Mouse (Mus musculus): ENCODE measurements around the gene Ccl7.
A peak's percentile ranks its signal among the peaks of the same experiment; 100 is the strongest.

Ccl7 gene

DNA sequence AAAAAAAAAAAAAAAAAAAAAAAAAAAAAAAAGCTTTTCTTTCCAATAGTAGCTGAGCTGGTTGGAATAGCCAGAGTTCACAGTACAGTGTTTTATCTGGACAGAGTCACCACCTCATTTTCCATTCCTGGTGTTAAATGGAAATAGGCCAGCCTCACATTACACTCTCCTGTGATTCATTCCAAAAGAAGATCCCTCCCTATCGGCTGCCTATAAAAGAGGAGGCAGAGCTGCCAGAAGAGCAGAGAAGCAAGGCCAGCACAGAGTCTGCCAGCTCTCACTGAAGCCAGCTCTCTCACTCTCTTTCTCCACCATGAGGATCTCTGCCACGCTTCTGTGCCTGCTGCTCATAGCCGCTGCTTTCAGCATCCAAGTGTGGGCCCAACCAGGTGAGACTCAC is at the start of gene Ccl7:
Ccl7 (plus strand) TSS at position 242 of the 400 bp plus-strand sequence.
- DNase-seq: no peak

DNA sequence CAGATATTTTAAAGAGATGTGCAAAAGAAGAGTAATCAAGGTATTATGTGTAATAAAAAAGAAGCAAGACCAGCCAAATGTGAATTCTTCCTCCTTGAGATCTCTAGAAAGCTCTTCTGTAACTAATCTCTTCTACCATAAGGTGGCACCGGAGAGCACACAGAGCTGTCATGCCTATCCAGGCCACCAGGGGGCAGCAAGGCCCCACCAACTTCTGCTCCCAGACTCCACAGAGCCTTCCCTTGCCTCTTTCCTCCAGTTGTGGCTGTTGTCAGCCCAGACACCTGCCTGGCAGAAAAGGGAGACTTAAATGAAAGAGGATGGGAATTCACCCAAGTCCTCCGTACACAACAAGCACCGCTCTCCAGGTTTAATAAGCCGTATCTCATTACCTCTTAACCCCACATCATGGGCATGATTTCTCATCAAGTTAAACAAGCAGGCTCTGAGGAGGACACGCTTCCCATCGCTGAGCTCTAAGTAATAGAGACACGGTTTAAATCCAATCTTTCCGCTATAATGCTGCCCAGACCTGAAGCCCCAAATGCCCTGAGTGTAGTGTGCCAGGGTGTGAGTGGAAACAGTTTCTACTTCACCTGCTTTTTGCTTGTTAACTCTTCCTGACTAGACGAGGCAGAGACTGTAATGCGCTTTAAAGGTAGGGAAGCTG is 49.2 kb upstream of the Ccl7 start:
- peak; percentile 71 for DNase-seq

DNA sequence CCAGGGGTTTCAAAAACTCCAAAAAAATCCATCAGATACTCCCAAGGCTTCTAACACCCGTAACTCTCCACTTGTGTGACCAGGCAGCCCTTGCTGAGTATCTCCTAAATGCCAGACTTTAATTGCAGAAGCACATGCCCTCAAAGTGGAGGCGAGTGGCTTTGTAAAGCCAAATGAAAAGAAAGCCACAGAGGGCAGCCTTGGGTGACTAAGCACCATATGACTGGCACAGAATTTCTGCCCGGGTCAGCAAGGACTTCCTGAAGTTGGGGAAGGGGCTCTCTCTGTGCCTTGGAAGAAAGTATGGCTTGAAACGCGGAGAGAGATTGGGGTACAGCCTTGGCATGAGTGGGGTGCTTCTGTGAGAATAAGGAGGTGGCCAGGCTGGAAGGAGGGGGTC is 48.4 kb upstream of the Ccl7 start:
- DNase-seq: no peak

DNA sequence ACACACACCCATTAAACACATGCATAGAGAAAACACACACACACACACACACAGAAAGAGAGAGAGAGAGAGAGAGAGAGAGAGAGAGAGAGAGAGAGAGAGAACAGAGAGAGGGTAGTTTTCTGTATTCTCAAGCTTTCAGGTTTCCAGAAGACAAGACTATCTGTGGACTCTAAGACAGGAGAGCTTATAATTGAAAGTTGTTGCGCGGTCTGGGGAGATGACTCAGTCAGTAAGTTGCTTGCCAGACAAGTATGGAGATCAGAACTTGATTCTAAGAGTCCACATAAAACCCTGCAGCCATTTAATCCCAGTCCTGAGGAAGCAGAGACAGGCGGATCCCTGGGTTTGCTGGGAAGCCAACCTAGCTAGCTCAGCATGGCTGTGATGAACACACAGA is 46.9 kb upstream of the Ccl7 start:
- DNase-seq: no peak

DNA sequence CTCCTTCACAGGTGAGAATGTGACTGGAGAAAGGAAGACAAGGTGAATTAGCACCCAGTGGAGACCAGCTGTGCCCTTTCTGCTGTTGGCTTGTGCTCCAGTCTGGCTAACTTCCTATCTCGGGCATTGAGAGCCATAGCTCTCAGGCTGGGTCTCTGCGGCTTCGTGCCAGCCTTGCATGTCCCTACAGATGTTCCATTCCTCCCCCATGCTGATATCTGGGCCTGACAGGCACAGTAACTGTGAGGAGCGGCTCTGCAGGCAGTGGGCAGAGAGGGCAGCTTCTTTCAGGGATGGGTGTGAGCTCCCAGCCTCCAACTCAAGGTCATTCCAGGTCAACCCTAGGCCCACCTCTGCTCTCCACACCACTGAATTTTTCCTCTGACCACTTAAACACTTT is 46.0 kb upstream of the Ccl7 start:
- DNase-seq: no peak

DNA sequence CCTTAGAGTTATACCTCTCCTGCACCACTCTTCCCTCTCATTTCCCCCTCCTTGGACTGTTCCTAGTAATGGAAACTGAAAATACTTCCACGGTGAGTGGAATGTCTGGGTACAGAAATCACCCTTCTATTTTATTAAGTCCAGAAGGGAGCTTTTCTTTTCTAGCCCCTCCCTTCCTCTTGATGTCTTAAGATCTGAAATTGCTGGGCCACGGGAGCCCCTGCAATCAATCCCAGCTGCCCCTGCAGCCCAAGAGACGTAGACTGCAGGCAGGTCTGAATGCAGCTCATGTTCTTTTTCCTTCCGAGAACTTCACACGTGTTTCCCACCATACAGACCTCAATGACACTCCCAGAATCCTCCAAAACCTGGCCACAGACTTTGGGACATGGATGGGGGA is 44.9 kb upstream of the Ccl7 start:
- no peak for DNase-seq

DNA sequence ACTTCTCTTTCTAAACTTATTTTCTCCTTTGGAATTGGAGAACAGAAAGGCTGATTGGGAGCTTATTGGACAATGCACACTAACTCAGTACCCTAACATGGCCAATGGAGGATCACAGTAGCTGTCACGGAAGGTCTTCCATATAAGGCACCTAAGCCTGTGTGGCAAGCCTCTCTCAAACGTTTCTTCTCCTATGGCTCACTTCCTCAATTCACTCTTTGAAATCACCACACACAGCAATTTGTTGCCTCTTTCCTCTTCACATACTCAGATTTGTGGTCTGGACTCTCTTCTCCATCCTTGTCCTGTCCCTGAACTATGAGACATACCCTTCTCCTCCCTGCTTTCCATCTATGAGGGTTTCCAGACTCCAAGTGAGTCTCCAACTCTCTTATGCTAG is 40.7 kb upstream of the Ccl7 start:
- no peak for DNase-seq

DNA sequence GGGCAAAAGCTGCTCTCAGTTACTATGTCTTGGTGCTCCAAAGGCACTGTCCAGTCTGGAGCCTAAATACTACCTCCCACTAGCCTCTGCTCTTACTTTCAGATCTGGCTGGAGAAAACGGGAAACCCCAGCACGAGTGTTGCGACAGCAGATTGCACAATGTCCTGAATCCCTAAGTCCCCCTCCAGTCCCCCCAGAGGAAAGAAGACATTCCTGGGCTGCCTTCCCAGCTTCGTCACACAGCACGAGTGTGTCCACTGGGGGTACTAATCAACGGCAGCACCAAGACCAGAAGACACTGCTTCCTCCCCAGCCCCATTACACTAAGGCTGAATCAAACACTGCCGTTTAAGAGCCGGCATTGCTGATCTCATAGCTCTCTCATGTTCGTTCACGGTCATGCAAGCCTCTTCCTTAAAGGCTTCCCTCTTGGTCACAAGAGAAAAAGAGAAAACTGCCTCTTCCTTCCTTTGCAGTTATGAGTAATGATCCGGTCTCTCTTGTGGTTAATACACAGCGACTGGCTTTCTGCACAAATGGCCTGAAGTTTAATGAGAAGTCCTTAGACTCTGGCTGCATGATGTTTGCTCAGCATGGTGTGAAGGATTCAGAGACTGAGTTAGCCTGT is 38.6 kb upstream of the Ccl7 start:
- no peak for DNase-seq

DNA sequence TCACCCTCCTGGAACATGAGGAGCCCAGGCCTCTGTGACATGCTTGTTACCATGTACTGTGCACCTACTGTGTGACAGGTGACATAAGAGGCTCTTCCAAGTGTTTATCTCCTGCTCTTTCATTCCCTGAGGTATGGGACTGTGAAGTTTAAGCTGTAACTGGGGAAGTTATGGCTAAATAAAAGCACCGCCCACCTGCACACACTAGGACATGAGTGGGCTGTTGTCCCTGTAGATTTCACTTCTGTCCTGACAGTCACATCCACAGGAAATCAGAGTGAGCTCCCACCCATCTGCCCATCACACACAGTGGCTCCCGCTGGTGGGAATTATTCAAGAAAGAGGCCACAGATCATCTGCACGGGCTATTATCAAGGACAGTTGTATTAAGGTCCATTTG is 35.4 kb upstream of the Ccl7 start:
- peak; percentile 31 for DNase-seq

DNA sequence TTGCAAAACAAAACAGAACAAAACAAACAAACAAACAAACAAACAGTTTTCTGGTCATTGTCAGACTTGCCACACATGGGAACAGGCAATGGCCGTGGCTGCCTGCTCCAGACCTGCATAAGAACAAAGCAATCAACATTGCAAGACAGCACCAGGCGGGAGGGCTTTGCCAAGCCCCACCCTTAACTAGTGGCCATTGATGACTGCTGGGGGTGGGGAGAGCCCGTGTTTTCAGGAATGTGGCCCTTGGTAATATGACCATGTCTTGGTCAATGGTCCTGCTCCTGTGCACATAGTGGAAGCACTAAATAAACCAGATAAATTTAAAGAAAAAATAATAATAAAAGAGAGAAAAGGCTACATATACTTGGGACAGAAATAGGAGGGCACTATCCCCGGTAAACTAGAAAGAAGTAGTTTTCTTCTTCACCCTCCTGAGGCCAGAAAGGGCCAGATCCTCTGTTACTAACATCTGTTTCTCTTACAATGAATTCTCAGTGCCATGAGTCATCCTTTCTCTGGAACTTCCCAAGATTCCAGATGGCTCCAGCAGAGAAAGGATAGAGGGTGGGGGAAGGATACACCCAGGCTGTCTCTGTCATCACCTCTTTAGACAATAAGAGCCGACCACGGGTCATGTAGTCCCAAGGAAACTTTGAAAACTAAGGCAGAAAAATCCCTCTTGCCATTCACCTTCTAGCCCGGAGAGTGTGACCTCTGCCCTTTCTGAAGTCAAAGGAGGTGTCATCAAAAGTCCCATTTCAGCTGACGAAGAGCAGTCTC is 33.9 kb upstream of the Ccl7 start:
- peak; percentile 19 for DNase-seq

DNA sequence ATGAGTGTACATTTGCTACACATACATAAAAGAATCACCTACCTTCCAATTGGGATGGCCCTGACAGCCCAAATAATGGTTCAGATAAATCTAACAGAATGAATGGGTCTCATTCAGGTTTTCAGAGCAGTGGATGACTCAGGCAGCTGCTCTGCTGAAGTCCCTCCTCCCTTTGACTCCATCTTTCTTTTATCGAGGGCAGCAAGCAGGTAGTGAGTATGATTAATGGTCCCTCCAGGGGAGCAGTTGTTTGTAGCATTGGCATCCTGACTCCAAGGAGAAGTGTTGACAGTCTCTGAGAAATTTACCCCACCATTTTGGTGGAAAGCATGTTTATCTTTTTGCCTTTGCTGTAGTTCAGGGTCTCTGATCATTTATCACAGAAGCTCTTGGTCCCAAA is 31.8 kb upstream of the Ccl7 start:
- no peak for DNase-seq

DNA sequence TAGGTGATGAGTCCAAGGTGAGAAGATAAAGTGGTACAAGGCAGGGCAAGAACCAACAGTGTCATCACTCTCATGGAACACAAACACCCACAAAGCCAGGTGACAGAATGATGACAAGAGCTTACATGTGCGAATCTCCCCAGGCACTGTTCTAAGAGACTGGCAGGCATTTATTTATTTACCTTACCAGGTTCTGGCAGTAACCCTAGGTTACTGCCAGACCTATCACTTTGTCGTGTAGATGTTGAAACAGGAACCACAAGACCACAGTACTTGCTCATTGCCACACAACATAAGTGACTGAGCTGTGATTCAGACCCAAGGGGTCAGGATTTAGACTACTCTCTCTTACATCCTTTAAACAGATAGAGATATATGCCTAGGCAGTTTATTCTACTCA is 30.4 kb upstream of the Ccl7 start:
- no peak for DNase-seq

DNA sequence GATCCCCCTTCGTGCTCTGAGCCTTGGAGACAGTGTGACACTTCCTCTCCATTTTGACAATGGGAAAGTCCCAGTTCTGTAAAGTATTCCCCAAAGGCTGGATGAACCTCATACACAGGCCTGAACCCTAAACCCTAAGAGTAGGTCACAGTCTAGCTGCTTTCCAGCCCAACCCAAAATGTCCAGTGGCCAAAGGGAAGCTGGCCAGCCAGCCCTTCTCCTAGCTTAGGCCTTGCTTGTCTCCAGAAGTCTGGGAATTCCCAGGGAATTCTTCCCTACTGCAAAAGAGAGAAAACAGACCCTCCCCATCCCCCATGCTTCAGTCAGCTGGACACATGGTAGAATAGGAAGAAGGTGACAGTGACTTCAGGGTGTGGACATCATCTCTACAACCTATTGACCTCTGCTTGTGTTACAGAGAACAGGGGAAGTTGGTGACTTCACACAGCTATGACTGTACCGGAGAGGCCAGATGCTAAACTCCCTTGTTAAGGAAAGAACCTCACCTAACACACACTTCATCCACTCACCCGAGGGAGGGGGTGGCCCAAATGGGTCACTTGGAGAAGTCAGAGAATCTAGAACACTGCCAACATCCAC is 29.2 kb upstream of the Ccl7 start:
- DNase-seq: no peak

DNA sequence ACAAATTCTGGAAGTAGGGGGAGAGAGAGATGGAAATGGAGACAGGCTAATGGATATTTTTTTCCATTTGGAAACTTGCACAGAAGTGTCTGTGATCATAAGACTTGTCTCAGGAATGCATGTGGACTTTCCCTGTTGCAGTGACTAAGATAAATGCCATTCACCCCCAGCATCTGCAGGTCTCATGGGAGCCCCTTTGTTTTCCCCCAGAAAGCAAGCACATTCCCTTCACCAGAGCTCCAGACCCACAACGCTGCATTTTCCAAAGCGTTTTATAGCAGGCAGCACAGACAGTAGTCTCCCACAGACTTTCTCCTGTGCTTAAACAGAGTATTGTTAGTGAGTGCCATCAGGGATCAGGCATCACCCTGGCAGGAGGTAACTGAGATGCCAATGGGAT is 26.1 kb upstream of the Ccl7 start:
- DNase-seq: no peak

DNA sequence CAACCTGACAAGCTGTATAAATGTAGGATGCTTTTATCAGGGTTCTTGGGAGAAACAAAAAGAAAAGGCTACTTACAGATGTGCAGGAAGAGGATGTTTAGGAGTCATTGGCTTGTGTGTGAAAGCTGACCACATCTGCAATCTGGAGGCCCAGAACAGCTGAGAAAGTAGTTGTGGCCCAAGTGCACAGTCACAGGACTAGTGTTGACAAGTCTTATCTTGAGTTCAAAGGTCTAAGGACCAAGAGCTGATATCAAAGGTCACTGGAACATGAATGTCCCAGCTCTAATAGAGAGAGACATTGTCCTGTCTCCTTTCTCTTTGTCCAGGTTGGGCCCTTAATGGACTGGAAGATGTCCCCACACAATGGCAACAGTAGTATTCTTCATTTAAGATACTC is 25.7 kb upstream of the Ccl7 start:
- DNase-seq: no peak

DNA sequence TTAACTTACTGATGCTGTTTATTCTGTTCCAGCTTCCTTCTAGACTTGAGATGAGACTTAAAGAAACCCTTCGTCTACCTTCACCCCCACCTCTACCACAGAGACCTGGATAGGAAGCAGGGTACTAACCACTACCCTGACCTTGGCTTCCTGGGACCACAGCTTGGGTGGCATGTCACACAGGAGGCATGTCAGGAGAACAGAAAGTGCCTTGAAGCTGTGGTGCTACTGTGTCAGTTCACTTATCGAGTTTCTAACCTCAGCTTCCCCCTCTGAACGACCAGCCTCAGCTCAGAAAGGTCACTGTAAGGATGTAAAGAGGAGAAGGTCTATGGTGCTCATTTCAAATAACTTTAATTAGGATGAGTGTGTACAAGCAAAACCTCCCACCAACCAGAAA is 24.1 kb upstream of the Ccl7 start:
- DNase-seq: no peak

DNA sequence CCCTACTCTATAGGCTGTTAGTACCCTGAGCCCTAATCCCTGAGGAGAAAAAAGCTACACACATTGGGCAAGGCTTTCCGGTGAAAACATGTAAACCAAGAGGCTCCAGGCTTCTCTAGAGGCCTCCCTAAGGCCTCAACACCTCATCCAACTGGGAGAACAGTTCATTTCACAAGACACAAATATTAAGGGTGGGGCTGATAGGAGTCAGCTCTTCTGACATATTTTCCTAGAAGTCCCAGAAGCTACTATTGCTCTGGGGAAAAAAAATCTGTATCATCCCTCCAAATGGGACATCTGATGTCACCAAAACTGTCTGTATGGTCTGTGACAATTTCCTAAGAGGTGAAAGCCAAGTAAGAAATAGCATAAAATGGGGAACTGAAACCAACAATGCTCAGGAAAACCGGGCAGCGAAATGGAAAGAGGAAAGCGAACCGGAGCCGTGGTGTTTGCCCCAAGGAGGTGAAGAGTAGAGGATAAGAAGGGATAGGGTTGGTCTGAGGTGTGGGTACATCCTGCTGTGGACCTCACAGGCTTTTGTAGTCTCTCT is 22.9 kb upstream of the Ccl7 start:
- no peak for DNase-seq

DNA sequence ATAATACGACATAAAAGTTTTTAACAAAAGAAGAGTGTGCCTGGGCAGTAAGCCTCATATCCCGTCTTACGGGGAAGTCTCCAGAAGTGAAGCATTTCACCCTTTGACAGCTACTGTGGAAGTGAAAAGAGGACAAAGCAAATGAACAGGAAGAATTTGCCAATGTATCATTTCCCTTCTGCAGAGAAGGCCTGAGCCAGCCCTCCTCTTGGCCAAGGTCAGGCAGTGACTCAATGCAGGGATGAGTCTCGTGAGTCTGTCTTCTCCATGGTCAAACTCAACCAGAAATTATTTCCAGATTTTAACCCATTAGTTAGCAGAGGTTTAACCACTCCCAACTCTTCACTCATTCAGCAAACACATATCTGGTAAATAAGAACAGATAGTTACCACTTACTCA is 21.7 kb upstream of the Ccl7 start:
- no peak for DNase-seq

DNA sequence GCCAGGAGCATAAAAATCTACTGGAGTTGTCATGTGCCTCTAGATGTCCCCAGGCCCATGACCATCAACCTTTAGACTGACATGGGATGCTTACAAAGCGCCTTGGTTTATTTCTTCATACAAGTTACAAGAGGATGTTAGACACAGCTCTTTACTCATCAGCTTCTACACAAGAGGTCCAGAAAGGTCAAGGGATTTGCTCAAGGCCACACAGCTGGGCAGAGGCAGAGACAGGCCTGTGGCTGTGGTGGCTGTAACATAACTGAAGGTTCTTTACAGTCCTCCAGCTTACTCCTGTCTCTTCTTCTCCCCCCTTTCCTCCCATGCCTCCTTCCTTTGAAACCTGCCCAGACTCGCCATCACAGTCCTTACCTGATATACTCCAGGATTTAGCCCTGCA is 15.3 kb upstream of the Ccl7 start:
- no peak for DNase-seq

DNA sequence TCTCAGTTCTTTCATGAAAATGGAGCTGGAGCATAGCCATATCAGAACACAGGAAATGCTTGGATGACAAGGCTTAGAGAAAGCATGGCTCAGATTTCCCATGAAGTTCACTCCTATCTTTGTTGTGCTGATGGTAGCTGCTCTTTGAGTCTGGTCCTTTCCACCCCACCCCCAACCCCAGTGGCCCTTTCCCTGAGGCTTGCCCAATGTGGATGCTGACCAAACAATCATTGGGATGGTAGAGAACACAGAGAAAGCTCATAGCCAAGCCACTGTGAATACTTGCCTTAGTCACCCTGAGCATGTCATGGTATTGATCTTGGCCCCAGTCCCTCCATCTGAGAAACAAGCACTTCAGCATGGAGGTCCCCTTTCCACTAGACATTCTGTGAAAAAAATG is 13.4 kb upstream of the Ccl7 start:
- DNase-seq: no peak

DNA sequence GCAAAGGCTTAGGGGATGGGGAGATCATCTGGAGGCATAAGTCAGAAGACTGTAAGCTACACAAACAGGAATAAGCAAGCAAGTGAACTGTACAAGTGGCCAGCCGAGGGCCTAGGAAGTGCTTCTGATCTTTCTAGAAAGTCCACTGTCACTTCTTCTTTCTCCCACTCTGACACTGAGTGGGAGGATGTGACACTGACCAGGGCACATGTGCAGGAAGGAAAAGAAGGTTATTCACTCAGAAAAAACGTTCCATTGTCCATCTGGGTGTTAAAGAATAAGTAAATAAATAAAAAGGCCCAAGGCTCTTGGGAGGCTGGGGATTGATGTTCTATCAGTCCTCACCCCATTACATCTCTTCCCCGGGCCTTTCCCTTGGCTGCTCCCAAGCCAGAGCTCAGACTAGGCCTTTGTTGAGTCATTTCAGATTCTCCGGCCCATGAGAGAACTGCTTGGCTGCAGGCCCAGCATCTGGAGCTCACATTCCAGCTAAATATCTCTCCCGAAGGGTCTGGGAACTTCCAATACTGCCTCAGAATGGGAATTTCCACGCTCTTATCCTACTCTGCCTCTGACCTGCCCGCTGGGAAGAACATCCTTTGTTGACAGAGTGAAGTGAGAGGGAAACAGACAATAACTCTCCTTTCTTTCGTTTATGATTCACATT is 12.7 kb upstream of the Ccl7 start:
- peak; percentile 12 for DNase-seq

DNA sequence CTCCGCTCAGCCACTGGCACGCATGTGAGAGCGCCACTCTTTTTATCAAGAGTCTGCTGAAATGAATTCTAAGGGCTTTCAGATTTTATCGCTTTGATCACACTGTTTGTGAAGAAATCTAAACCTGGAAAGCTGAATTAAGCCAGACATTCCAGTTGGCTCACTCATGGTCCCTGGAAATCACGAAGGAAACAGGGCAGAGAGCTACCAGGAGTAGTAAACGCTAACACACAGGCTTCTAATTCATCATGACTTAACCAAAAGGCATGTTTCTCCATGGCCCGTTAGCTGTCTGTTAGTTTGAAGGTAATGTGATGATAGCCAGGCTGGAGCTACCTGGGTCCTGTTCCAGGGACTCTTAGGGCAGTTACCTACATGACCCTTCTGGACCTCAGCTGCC is 11.1 kb upstream of the Ccl7 start:
- DNase-seq: no peak

DNA sequence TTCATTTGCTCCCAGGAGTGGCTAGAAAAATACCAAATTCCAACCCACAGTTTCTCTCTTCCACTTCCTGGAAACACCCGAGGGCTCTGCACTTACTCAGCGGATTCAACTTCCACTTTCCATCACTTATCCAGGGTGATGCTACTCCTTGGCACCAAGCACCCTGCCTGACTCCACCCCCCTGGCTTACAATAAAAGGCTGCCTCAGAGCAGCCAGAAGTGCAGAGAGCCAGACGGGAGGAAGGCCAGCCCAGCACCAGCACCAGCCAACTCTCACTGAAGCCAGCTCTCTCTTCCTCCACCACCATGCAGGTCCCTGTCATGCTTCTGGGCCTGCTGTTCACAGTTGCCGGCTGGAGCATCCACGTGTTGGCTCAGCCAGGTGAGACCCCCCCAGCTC is 10.2 kb upstream of the Ccl7 start, which contains the start of gene Ccl2:
Ccl2 (plus strand) TSS at position 216 of the 400 bp plus-strand sequence.
- DNase-seq: peak; percentile 54

All from right cerebral cortex, adult 18-20 months (tissue).